Mouse (Mus musculus) left cerebral cortex, adult 8-10 months (tissue): ENCODE data around the gene Olfr115. TPM values are rescaled to one million over a fixed set of nuclear protein-coding genes. Genes with fewer than 3 reads are reported as not detected.

ENCODE experiments used
- DNase-seq, 2 experiments: peaks; one replicate each; pipeline ENCODE4 v3.0.0; 2022; ENCODE audit warnings: low spot score in 2 of 2
- total RNA-seq, 4 experiments: library from RNA; stranded (reverse); gene quantifications; 2 replicates each; pipeline ENCODE4 v1.2.4; 2022

The Olfr115 gene
- not detected for total RNA-seq

GRCm38 (mm10) chr17:37627009-37627408 is at the start of gene Olfr115, which contains the start of gene Olfr116:
Gene Olfr115, minus strand, starts transcription at chr17:37627109.
Gene Olfr116, minus strand, starts transcription at chr17:37627199.
- no peak for DNase-seq

- DNase-seq: no peak
These were observed 39.8 kb upstream of the Olfr115 start, which contains the start of gene Olfr118 for GRCm38 (mm10) chr17:37666688-37667087. Gene Olfr118, plus strand, starts transcription at chr17:37666988.

GRCm38 (mm10) chr17:37663682-37664081 is 36.8 kb upstream of the Olfr115 start, which contains the start of gene Olfr117:
Gene Olfr117, minus strand, starts transcription at chr17:37663782.
- no peak for DNase-seq

GRCm38 (mm10) chr17:37592643-37593042 is 34.3 kb downstream of the Olfr115 start, which contains the start of gene Olfr114:
Gene Olfr114, minus strand, starts transcription at chr17:37592743.
- DNase-seq: no peak

- no peak for DNase-seq
These were observed 49.3 kb downstream of the Olfr115 start, which contains the start of gene Olfr113 for GRCm38 (mm10) chr17:37577563-37577962. Gene Olfr113, minus strand, starts transcription at chr17:37577663.

GRCm38 (mm10) chr17:37569351-37569750 is 57.6 kb downstream of the Olfr115 start, which contains the start of gene Olfr112:
Gene Olfr112, minus strand, starts transcription at chr17:37569451.
- no peak for DNase-seq

Other genes with a start within 250 kb of the Olfr115 start
- not detected for gene Olfr105-ps, start 248.1 kb downstream of the Olfr115 start, total RNA-seq
- not detected for gene Olfr106-ps, start 236.7 kb downstream of the Olfr115 start, total RNA-seq
- not detected for gene Olfr107, start 227.9 kb downstream of the Olfr115 start, total RNA-seq
- gene Olfr108, start 181.6 kb downstream of the Olfr115 start, total RNA-seq: not detected
- not detected for gene Olfr109, start 168.2 kb downstream of the Olfr115 start, total RNA-seq
- not detected for gene H2-M2, start 143.6 kb downstream of the Olfr115 start, total RNA-seq
- 1 to 10 TPM in 1 of 4 experiments, under 1 TPM in 1, not detected in 2; 0.87 to 1.6 TPM for gene Olfr110, start 134.6 kb downstream of the Olfr115 start, total RNA-seq
- 1 to 10 TPM in 2 of 4 experiments, under 1 TPM in 2; 0.36 to 3.8 (median 1.7) TPM for gene Olfr111, start 119.1 kb downstream of the Olfr115 start, total RNA-seq
- not detected for gene Olfr112, start 57.7 kb downstream of the Olfr115 start, total RNA-seq
- gene Olfr113, start 49.4 kb downstream of the Olfr115 start, total RNA-seq: not detected
- gene Olfr114, start 34.4 kb downstream of the Olfr115 start, total RNA-seq: not detected
- not detected for gene Olfr116, start 90 bp upstream of the Olfr115 start, total RNA-seq
- not detected for gene Olfr117, start 36.7 kb upstream of the Olfr115 start, total RNA-seq
- gene Olfr118, start 39.9 kb upstream of the Olfr115 start, total RNA-seq: not detected
- not detected for gene Olfr119, start 69.5 kb upstream of the Olfr115 start, total RNA-seq
- not detected for gene Olfr120, start 94.7 kb upstream of the Olfr115 start, total RNA-seq
- not detected for gene Olfr121, start 121.7 kb upstream of the Olfr115 start, total RNA-seq
- not detected for gene Olfr122, start 141.5 kb upstream of the Olfr115 start, total RNA-seq
- not detected for gene Olfr123, start 166.4 kb upstream of the Olfr115 start, total RNA-seq
- gene Olfr124, start 172.8 kb upstream of the Olfr115 start, total RNA-seq: not detected
- gene Olfr125, start 205.8 kb upstream of the Olfr115 start, total RNA-seq: not detected
- gene Olfr126, start 220.4 kb upstream of the Olfr115 start, total RNA-seq: not detected